Mouse (Mus musculus): Measurements from ENCODE around the gene Ptges3.

DNA sequence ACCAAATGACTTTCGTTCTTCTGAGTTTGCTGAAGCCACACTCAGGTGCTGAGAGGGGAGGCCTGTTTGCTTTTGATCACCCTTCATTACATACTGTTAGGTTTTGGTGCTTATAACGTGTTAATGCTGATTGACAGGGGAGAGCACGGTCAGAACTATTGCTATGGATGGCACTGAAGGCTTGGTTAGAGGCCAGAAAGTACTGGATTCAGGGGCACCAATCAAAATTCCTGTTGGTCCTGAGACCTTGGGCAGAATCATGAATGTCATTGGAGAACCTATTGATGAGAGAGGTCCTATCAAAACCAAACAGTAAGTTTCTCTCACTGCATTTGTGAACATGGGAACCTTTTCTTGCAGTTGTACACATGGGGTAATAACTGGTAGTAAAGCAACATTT is 25.4 kb downstream of the Ptges3 start:
- TF ChIP-seq CTCF (IDR thresholded peaks at IDR 0.05; ENCODE audit: control insufficient read depth, insufficient read depth, low read length) = no peak
- TF ChIP-seq POLR2A (IDR thresholded peaks at IDR 0.05; ENCODE audit: borderline replicate concordance, control insufficient read depth, low read depth, low read length) = no peak

Measured in bone marrow, adult 2 months (tissue).